Mouse (Mus musculus): ENCODE measurements around the gene Gprc5a. TPM values are rescaled to one million over a fixed set of nuclear protein-coding genes. Genes with fewer than 3 reads are reported as not detected.
A peak's percentile ranks its signal among the peaks of the same experiment; 100 is the strongest.

Gprc5a gene
- polyA plus RNA-seq, 1 experiment: 21.8 TPM

DNA sequence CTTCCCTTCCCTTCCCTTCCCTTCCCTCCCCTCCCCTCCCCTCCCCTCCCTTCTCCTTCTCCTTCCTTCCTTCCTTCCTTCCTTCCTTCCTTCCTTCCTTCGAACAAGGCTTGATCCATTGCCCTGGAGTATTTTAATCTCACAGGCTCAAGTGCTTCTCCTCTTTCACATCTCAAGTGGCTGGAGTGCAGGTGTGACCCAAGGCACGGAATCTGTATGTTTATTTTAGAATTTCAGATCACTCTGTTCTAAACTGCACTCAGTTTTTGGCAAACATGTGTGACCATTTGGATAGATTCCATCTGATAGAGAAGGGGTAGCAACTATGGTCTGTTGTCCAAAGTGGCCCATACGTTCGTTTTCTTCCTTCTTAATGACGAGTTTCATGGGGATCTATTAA lies 2.8 kb downstream of the Gprc5a start:
- Histone ChIP-seq H3K4me3 (ENCODE audit: insufficient read depth, low read length) (no peak overlapping the region), H3K4me1 (ENCODE audit: control insufficient read depth, insufficient read depth, low read length) (peaks cover 20% of the 10 kb centered on the region), H3K27ac (ENCODE audit: insufficient read depth, low read length) (peak overlapping the region; percentile 24; the same call in 1 of the 2 replicates)
- TF ChIP-seq CTCF (IDR thresholded peaks at IDR 0.05; ENCODE audit: borderline replicate concordance, insufficient read depth, low read length) (no peak), POLR2A (IDR thresholded peaks at IDR 0.05; ENCODE audit: low read depth, low read length) (no peak)

DNA sequence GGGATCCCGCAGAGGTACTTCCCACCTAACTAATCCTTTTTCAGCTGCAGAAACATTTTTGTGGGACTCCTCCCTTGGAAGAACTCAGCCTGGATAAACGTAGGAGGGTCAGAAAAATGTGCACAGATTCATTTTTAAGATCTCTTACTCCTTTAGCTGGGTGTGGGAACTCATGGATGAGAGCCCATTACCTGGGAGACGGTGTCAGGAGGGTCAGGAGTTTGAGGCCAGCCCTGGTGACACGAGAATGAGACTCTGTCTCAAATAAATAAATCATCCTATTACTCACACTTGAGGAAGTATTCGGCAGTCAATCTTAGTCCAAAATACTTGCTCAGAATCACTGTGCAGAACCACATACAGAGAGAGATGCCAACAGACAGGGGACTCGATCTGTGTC lies 4.4 kb downstream of the Gprc5a start:
- peak overlapping the region; percentile 95 for H3K27ac ChIP-seq (ENCODE audit: insufficient read depth, low read length)
- no peak for TF ChIP-seq POLR2A (IDR thresholded peaks at IDR 0.05; ENCODE audit: low read depth, low read length)
- no peak for TF ChIP-seq CTCF (IDR thresholded peaks at IDR 0.05; ENCODE audit: borderline replicate concordance, insufficient read depth, low read length)
- peaks cover 20% of the 10 kb centered on the region for H3K4me1 ChIP-seq (ENCODE audit: control insufficient read depth, insufficient read depth, low read length)
- H3K4me3 ChIP-seq (ENCODE audit: insufficient read depth, low read length): no peak overlapping the region

DNA sequence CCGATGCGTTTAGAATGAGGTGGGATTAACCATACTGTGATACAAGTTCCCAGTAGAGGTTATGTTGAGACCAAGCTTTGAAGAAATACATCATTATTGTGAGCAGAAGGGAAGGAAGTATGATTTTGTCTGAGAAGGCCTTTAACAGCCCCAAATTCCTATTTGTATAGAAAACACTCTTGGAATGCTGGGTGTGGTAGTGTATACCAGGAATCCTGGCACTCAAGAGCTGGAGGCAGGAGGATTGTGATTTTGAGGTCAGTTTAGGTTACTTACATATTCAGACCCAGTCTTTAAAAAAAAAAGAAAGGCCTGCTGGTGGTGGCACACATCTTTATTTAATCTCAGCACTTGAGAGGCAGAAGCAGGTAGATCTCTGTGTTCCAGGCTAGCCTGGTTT lies 4.9 kb downstream of the Gprc5a start:
- no peak for TF ChIP-seq CTCF (IDR thresholded peaks at IDR 0.05; ENCODE audit: borderline replicate concordance, insufficient read depth, low read length)
- TF ChIP-seq POLR2A (IDR thresholded peaks at IDR 0.05; ENCODE audit: low read depth, low read length): no peak
- Histone ChIP-seq H3K4me1 (ENCODE audit: control insufficient read depth, insufficient read depth, low read length) (peaks cover 20% of the 10 kb centered on the region), H3K27ac (ENCODE audit: insufficient read depth, low read length) (peak overlapping the region; percentile 95), H3K4me3 (ENCODE audit: insufficient read depth, low read length) (no peak overlapping the region)

DNA sequence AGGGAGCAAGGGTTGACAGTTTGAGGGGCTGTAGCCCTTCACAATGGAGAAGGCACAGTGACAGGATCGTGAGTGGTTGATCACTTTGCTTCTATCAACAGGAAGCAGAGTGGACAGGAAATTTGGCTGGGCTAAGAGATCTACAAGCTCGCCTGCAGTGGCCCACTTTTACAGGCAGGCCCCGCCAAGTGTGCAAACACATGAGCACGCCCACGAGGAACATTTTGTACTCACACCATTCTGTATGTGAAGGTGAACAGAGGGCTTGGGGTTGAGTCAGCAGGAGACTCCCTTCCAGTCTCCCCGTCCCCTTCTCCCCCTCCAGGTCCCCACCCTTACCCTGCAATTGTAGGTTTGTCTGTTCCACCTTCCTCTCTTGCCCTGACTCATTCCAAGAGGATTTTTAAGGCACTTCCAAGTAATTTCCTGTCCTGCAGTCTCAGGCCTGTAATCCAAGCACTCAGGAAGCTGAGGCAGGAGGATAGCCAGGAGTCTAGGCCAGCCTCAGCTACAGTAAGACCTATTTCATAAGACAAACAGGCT lies 9.0 kb downstream of the Gprc5a start:
- peaks cover 7% of the 10 kb centered on the region for H3K4me1 ChIP-seq (ENCODE audit: control insufficient read depth, insufficient read depth, low read length)
- TF ChIP-seq CTCF (IDR thresholded peaks at IDR 0.05; ENCODE audit: borderline replicate concordance, insufficient read depth, low read length) (no peak), POLR2A (IDR thresholded peaks at IDR 0.05; ENCODE audit: low read depth, low read length) (no peak)

DNA sequence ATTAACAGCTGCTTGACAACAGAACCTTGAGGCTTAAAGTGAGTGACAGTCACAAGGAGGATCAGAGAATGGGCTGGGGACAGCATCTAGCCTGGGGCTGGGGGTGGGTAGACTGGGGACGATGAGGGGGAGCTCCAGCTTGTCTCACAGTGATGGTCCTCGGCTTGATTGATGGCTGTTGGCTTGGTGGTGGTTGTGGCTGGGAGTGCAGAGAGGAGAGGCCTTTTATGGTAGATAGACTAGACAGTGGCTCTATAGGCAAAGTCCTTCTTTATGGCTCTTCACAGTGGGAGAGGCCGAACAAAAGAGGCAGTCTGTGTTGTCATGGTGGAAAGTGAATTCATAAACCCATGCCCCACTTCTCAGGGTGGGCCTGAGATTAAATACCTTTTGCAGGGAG lies 10.8 kb downstream of the Gprc5a start:
- Histone ChIP-seq H3K4me1 (ENCODE audit: control insufficient read depth, insufficient read depth, low read length) (no peaks in the 10 kb centered on the region), H3K4me3 (ENCODE audit: insufficient read depth, low read length) (no peak overlapping the region), H3K27ac (ENCODE audit: insufficient read depth, low read length) (no peak overlapping the region)
- TF ChIP-seq CTCF (IDR thresholded peaks at IDR 0.05; ENCODE audit: borderline replicate concordance, insufficient read depth, low read length): no peak
- TF ChIP-seq POLR2A (IDR thresholded peaks at IDR 0.05; ENCODE audit: low read depth, low read length): no peak

More for the DNA sequence above, 9.0 kb downstream of the Gprc5a start:
- H3K4me3 ChIP-seq (ENCODE audit: insufficient read depth, low read length): no peak overlapping the region
- no peak overlapping the region for H3K27ac ChIP-seq (ENCODE audit: insufficient read depth, low read length)

DNA sequence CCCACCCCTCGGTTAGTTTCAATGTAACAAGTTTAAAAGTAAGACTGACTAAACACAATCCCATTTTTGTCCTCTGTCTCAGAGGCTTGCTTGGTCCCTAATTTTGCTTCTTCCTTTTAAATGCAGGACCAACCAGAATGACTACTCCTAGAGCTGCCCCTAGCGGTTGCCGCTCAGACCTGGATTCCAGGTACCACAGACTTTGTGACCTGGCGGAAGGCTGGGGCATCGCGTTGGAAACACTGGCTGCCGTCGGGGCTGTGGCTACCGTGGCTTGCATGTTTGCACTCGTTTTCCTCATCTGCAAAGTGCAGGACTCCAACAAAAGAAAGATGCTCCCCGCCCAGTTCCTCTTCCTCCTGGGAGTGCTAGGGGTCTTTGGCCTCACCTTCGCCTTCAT lies 13.0 kb downstream of the Gprc5a start:
- TF ChIP-seq CTCF (IDR thresholded peaks at IDR 0.05; ENCODE audit: borderline replicate concordance, insufficient read depth, low read length) (no peak), POLR2A (IDR thresholded peaks at IDR 0.05; ENCODE audit: low read depth, low read length) (no peak)
- Histone ChIP-seq H3K4me1 (ENCODE audit: control insufficient read depth, insufficient read depth, low read length) (no peaks in the 10 kb centered on the region), H3K27ac (ENCODE audit: insufficient read depth, low read length) (no peak overlapping the region), H3K4me3 (ENCODE audit: insufficient read depth, low read length) (no peak overlapping the region)

DNA sequence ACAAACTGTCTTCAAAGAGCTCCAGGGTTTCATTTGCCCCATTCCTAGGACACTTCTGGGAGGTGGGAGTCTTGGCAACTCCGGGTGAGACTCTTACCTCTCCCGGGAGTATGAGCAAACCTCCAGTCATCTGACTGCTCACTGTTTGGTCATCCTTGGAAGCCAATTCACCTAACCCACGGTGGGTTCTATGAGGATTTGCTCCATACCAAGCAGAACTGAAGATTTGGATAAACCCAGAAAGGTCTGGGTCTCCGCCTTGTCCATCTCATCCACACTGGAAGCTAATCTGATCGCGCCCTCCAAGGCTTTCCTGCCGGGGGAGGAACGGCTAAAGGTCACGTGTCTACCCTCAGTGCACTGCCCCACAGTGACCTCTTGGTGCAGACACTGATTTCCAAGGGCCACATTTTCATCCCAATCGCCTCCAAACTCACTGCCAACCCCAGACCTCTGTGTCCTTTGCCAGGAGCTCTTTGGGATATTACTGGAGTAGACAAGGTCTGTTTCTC lies 18.6 kb downstream of the Gprc5a start:
- Histone ChIP-seq H3K4me3 (ENCODE audit: insufficient read depth, low read length) (no peak overlapping the region), H3K27ac (ENCODE audit: insufficient read depth, low read length) (no peak overlapping the region), H3K4me1 (ENCODE audit: control insufficient read depth, insufficient read depth, low read length) (no peaks in the 10 kb centered on the region)
- no peak for TF ChIP-seq POLR2A (IDR thresholded peaks at IDR 0.05; ENCODE audit: low read depth, low read length)
- no peak for TF ChIP-seq CTCF (IDR thresholded peaks at IDR 0.05; ENCODE audit: borderline replicate concordance, insufficient read depth, low read length)

DNA sequence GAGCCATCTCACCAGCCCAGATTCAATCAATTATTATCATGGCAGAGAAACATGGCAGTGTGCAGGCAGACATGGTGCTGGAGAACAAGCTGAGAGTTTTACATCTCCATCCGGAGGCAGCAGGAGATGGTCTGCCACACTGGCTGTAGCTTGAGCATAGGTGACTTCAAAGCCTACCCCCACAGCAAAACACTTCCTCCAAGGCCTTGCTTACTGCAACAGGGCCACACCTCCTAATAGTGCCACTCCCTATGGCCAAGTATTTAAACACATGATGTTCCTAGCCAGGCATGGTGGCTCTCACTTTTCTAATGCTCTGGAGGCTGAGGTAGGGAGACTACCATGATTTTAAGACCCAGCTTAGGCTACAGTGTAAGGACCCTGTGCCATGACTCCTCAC lies 20.3 kb downstream of the Gprc5a start:
- Histone ChIP-seq H3K4me1 (ENCODE audit: control insufficient read depth, insufficient read depth, low read length) (no peaks in the 10 kb centered on the region), H3K4me3 (ENCODE audit: insufficient read depth, low read length) (no peak overlapping the region), H3K27ac (ENCODE audit: insufficient read depth, low read length) (no peak overlapping the region)
- no peak for TF ChIP-seq CTCF (IDR thresholded peaks at IDR 0.05; ENCODE audit: borderline replicate concordance, insufficient read depth, low read length)
- no peak for TF ChIP-seq POLR2A (IDR thresholded peaks at IDR 0.05; ENCODE audit: low read depth, low read length)

DNA sequence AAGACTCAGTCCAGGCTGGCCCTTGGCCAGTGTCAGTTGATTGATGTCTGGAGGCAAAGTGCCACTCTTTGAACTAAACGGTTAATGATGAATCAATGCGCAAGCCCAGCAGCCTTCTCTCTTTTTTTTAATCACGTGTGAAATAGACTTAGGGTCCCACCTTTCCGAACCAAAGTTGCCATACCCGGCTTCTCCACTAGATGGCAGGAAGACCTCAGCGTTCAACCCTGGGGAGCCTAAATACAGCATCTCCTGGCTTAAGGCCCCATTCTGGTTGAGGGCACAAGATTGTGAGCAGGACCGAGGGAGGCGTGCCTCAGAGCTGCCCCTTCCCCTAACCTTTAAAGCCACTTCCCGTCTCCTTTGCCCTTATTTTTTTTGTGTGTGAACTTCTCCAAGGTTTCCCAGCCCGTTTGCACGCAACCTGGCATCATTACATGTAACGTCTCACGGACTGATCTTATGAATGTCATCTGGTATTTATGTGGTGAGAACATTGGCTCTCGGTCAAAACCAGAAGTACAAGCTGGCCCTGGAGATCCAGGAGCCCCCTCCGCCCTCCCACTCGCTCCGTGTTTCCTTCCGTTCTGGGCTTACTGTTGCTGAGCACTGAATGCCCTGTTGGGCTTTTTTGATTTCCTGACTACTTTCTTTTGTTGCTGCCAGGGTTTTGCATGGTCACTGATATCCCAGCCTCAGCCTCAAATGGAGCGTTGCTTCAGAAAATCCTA lies 22.4 kb downstream of the Gprc5a start:
- TF ChIP-seq POLR2A (IDR thresholded peaks at IDR 0.05; ENCODE audit: low read depth, low read length) (no peak), CTCF (IDR thresholded peaks at IDR 0.05; ENCODE audit: borderline replicate concordance, insufficient read depth, low read length) (peak; percentile 43; the same call in 1 of the 2 replicates)
- peak overlapping the region; percentile 54 for H3K27ac ChIP-seq (ENCODE audit: insufficient read depth, low read length)
- H3K4me3 ChIP-seq (ENCODE audit: insufficient read depth, low read length): no peak overlapping the region
- H3K4me1 ChIP-seq (ENCODE audit: control insufficient read depth, insufficient read depth, low read length): no peaks in the 10 kb centered on the region

DNA sequence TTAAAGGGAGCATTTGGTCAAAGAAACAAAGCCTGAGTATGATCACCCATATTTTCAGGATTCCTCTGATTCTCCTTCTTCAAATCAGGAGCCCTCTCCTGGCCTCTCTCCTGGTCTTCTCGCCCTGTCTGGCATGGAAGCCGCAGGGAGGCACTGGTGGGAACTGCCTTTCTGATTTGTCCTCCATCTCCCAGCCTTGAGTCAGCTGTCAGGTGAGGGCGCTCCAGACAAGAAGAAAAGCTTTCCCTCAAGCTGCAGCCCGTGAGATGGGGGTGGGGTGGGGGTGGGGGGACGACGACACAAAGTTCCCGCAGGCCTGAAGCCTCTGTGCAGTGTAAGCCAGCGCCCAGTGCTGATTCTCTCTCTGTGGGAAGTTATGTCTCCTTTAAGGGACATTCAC lies 24.3 kb downstream of the Gprc5a start:
- Histone ChIP-seq H3K4me1 (ENCODE audit: control insufficient read depth, insufficient read depth, low read length) (no peaks in the 10 kb centered on the region), H3K4me3 (ENCODE audit: insufficient read depth, low read length) (no peak overlapping the region), H3K27ac (ENCODE audit: insufficient read depth, low read length) (no peak overlapping the region)
- TF ChIP-seq CTCF (IDR thresholded peaks at IDR 0.05; ENCODE audit: borderline replicate concordance, insufficient read depth, low read length) (peak; percentile 16; the same call in 1 of the 2 replicates), POLR2A (IDR thresholded peaks at IDR 0.05; ENCODE audit: low read depth, low read length) (no peak)

Measured in embryonic fibroblast, embryonic 13.5 days (primary cell).